Mouse (Mus musculus): ENCODE results near the gene Hsf2bp. TPM values are rescaled to one million over a fixed set of nuclear protein-coding genes. Genes with fewer than 3 reads are reported as not detected.

Gene Hsf2bp
- total and polyA plus RNA-seq, 3 experiments: 0.34 to 1.0 (median 0.75) TPM

GRCm38 (mm10) chr17:31995784-31996183 is 40.4 kb downstream of the Hsf2bp start:
- no peak overlapping the region for H3K9ac ChIP-seq (ENCODE audit: insufficient read depth, low read depth)
- no peak overlapping the region for H3K27ac ChIP-seq (ENCODE audit: insufficient read depth, low read depth)
- no peak overlapping the region for H3K4me3 ChIP-seq (replicated peaks in 1 of 3; ENCODE audit: low read depth in 2 of 3, low read length in 2 of 3, poor library complexity in 1 of 3)
- dilution Hi-C loops (cut with MboI; ENCODE audit: extremely low pct_ligation_motif_present, extremely low pct_unique_long_range_greater_than_20kb, low sequenced_read_pairs) (no loop called here), in situ Hi-C loops (cut with MboI; ENCODE audit: low pct_ligation_motif_present, low pct_unique_long_range_greater_than_20kb, low sequenced_read_pairs) (no loop called here)
- DNase-seq (ENCODE audit: extremely low read depth): no peak
- no peaks in the 10 kb centered on the region for H3K36me3 ChIP-seq (replicated peaks in 1 of 2; ENCODE audit: control insufficient read depth in 1 of 2, insufficient read depth in 1 of 2, low read length in 1 of 2)
- H3K79me2 ChIP-seq (replicated peaks; ENCODE audit: control insufficient read depth, extremely low read depth, insufficient read depth, poor library complexity, severe bottlenecking): no peaks in the 10 kb centered on the region
- no peaks in the 10 kb centered on the region for H3K9me3 ChIP-seq (replicated peaks; ENCODE audit: low read length)
- no peaks in the 10 kb centered on the region for H3K27me3 ChIP-seq (replicated peaks)
- no peak for TF ChIP-seq MAZ (IDR thresholded peaks at IDR 0.05; ENCODE audit: low read depth, low read length)
- no peak for TF ChIP-seq BHLHE40 (IDR thresholded peaks at IDR 0.05; ENCODE audit: low read depth, low read length)
- TF ChIP-seq KAT2A (IDR thresholded peaks at IDR 0.05; ENCODE audit: insufficient replicate concordance, low read length): no peak
- TF ChIP-seq EP300 (IDR thresholded peaks at IDR 0.05; ENCODE audit: low read length): no peak
- no peak overlapping the region for H3K4me2 ChIP-seq (ENCODE audit: insufficient read depth, low read depth, poor library complexity, severe bottlenecking)
- H3K4me1 ChIP-seq (ENCODE audit: control insufficient read depth in 1 of 2, insufficient read depth in 2 of 2): peaks cover 7 to 32% of the 10 kb centered on the region in 2 experiments

GRCm38 (mm10) chr17:31994132-31994531 is 42.0 kb downstream of the Hsf2bp start:
- dilution Hi-C loops (cut with MboI; ENCODE audit: extremely low pct_ligation_motif_present, extremely low pct_unique_long_range_greater_than_20kb, low sequenced_read_pairs) (no loop called here), in situ Hi-C loops (cut with MboI; ENCODE audit: low pct_ligation_motif_present, low pct_unique_long_range_greater_than_20kb, low sequenced_read_pairs) (no loop called here)
- peaks cover 7 to 32% of the 10 kb centered on the region in 2 experiments for H3K4me1 ChIP-seq (ENCODE audit: control insufficient read depth in 1 of 2, insufficient read depth in 2 of 2)
- H3K27me3 ChIP-seq (replicated peaks): no peaks in the 10 kb centered on the region
- peak overlapping the region; percentile 88 for H3K4me2 ChIP-seq (ENCODE audit: insufficient read depth, low read depth, poor library complexity, severe bottlenecking)
- H3K9ac ChIP-seq (ENCODE audit: insufficient read depth, low read depth): peak overlapping the region; percentile 61
- H3K4me3 ChIP-seq (replicated peaks in 1 of 3; ENCODE audit: low read depth in 2 of 3, low read length in 2 of 3, poor library complexity in 1 of 3): peak overlapping the region in 1 of 3 experiments; percentile 17
- H3K36me3 ChIP-seq (replicated peaks in 1 of 2; ENCODE audit: control insufficient read depth in 1 of 2, insufficient read depth in 1 of 2, low read length in 1 of 2): no peaks in the 10 kb centered on the region
- peak; percentile 63 for DNase-seq (ENCODE audit: extremely low read depth)
- no peaks in the 10 kb centered on the region for H3K9me3 ChIP-seq (replicated peaks; ENCODE audit: low read length)
- no peaks in the 10 kb centered on the region for H3K79me2 ChIP-seq (replicated peaks; ENCODE audit: control insufficient read depth, extremely low read depth, insufficient read depth, poor library complexity, severe bottlenecking)
- H3K27ac ChIP-seq (ENCODE audit: insufficient read depth, low read depth): peak overlapping the region; percentile 39; the same call in 1 of the 2 replicates
- peak; percentile 62 for TF ChIP-seq MYC (IDR thresholded peaks at IDR 0.05; ENCODE audit: low read depth, low read length)
- no peak for TF ChIP-seq HCFC1 (IDR thresholded peaks at IDR 0.05; ENCODE audit: low read depth, low read length)
- TF ChIP-seq MEF2A (IDR thresholded peaks at IDR 0.05; ENCODE audit: borderline replicate concordance, low read depth, low read length): peak; percentile 51; the same call in 1 of the 2 replicates
- TF ChIP-seq MXI1 (IDR thresholded peaks at IDR 0.05; ENCODE audit: low read depth, low read length): peak; percentile 54
- TF ChIP-seq TBP (conservative IDR thresholded peaks at IDR 0.05; ENCODE audit: low read depth, low read length): no peak
- 0 out of 2 replicates have a peak, but pooled peaks have one; percentile 63 for TF ChIP-seq SIN3A (IDR thresholded peaks at IDR 0.05; ENCODE audit: low read length)
- TF ChIP-seq CTCF (conservative IDR thresholded peaks at IDR 0.05 in 1 of 2, IDR thresholded peaks at IDR 0.05 in 1 of 2; ENCODE audit: low read depth in 2 of 2, low read length in 2 of 2): no peak
- TF ChIP-seq RCOR1 (conservative IDR thresholded peaks at IDR 0.05; ENCODE audit: low read depth, low read length): no peak
- no peak for TF ChIP-seq ZC3H11A (IDR thresholded peaks at IDR 0.05; ENCODE audit: low read depth, low read length)
- no peak for TF ChIP-seq ELF1 (IDR thresholded peaks at IDR 0.05; ENCODE audit: low read depth, low read length)
- TF ChIP-seq USF2 (conservative IDR thresholded peaks at IDR 0.05; ENCODE audit: low read depth, low read length): no peak
- no peak for TF ChIP-seq JUND (conservative IDR thresholded peaks at IDR 0.05; ENCODE audit: low read depth, low read length)
- TF ChIP-seq POLR2AphosphoS2 (IDR thresholded peaks at IDR 0.05; ENCODE audit: low read depth, low read length): no peak
- no peak for TF ChIP-seq ZMIZ1 (IDR thresholded peaks at IDR 0.05; ENCODE audit: low read depth, low read length)
- TF ChIP-seq IRF4 (IDR thresholded peaks at IDR 0.05; ENCODE audit: low read depth, low read length): peak; percentile 20; the same call in 1 of the 2 replicates
- TF ChIP-seq NRF1 (IDR thresholded peaks at IDR 0.05; ENCODE audit: low read depth, low read length): no peak
- no peak for TF ChIP-seq KAT2A (IDR thresholded peaks at IDR 0.05; ENCODE audit: insufficient replicate concordance, low read length)
- TF ChIP-seq GABPA (IDR thresholded peaks at IDR 0.05; ENCODE audit: insufficient replicate concordance, low read depth, low read length): no peak
- TF ChIP-seq NELFE (IDR thresholded peaks at IDR 0.05; ENCODE audit: low read depth, low read length): 0 out of 2 replicates have a peak, but pooled peaks have one; percentile 34
- TF ChIP-seq SMC3 (IDR thresholded peaks at IDR 0.05; ENCODE audit: low read depth, low read length): no peak
- TF ChIP-seq MAX (IDR thresholded peaks at IDR 0.05; ENCODE audit: low read length): no peak
- no peak for TF ChIP-seq MAFK (IDR thresholded peaks at IDR 0.05; ENCODE audit: insufficient replicate concordance, low read length)
- TF ChIP-seq TCF12 (IDR thresholded peaks at IDR 0.05; ENCODE audit: low read depth, low read length): no peak
- TF ChIP-seq POLR2A (IDR thresholded peaks at IDR 0.05; ENCODE audit: low read depth, low read length): no peak
- peak; percentile 62 for TF ChIP-seq ETS1 (conservative IDR thresholded peaks at IDR 0.05; ENCODE audit: low read depth, low read length)
- TF ChIP-seq ZNF384 (IDR thresholded peaks at IDR 0.05; ENCODE audit: low read depth, low read length): 0 out of 2 replicates have a peak, but pooled peaks have one; percentile 5
- 0 out of 2 replicates have a peak, but pooled peaks have one; percentile 8 for TF ChIP-seq BHLHE40 (IDR thresholded peaks at IDR 0.05; ENCODE audit: low read depth, low read length)
- no peak for TF ChIP-seq CHD1 (IDR thresholded peaks at IDR 0.05; ENCODE audit: low read depth, low read length)
- 0 out of 2 replicates have a peak, but pooled peaks have one; percentile 7 for TF ChIP-seq JUN (IDR thresholded peaks at IDR 0.05; ENCODE audit: insufficient read depth, low read depth, low read length)
- TF ChIP-seq ZKSCAN1 (IDR thresholded peaks at IDR 0.05; ENCODE audit: borderline replicate concordance, low read depth, low read length): no peak
- TF ChIP-seq RAD21 (IDR thresholded peaks at IDR 0.05; ENCODE audit: low read depth, low read length): no peak

All from CH12.LX (cell line).